Mouse (Mus musculus) neural tube, embryonic 10.5 days (tissue): Measurements from ENCODE around the gene Hspa12a.

ENCODE experiments used
- DNase-seq: peaks from one replicate; pipeline ENCODE4 v3.0.0-alpha.2; 2017; ENCODE audit warnings: low spot score; ENCODE audit errors: extremely low spot score

The Hspa12a gene

GRCm38 (mm10) chr19:58824316-58824715 is 119.1 kb downstream of the Hspa12a start:
- DNase-seq: no peak

- no peak for DNase-seq
These were observed 120.2 kb downstream of the Hspa12a start for GRCm38 (mm10) chr19:58823301-58823700.

GRCm38 (mm10) chr19:58822454-58823200 is 120.8 kb downstream of the Hspa12a start:
- DNase-seq: no peak

GRCm38 (mm10) chr19:58818571-58819415 is 124.7 kb downstream of the Hspa12a start:
- DNase-seq: no peak

GRCm38 (mm10) chr19:58817398-58817797 is 126.1 kb downstream of the Hspa12a start:
- no peak for DNase-seq

- no peak for DNase-seq
These were observed 126.9 kb downstream of the Hspa12a start for GRCm38 (mm10) chr19:58816453-58817041.

- DNase-seq: no peak
These were observed 128.1 kb downstream of the Hspa12a start for GRCm38 (mm10) chr19:58815179-58815922.

GRCm38 (mm10) chr19:58810536-58810935 is 132.9 kb downstream of the Hspa12a start:
- no peak for DNase-seq

GRCm38 (mm10) chr19:58808864-58809263 is 134.6 kb downstream of the Hspa12a start:
- DNase-seq: no peak

GRCm38 (mm10) chr19:58806364-58806763 is 137.1 kb downstream of the Hspa12a start:
- DNase-seq: peak; percentile 77

- no peak for DNase-seq
These were observed 138.2 kb downstream of the Hspa12a start for GRCm38 (mm10) chr19:58805191-58805779.

- DNase-seq: no peak
These were observed 148.3 kb downstream of the Hspa12a start for GRCm38 (mm10) chr19:58795114-58795669.

GRCm38 (mm10) chr19:58794284-58794683 is 149.2 kb downstream of the Hspa12a start, which contains the start of gene 1700019N19Rik:
Gene 1700019N19Rik, minus strand, starts transcription at chr19:58794461.
- DNase-seq: no peak

GRCm38 (mm10) chr19:58789194-58789593 is 154.3 kb downstream of the Hspa12a start:
- DNase-seq: no peak

- DNase-seq: no peak
These were observed 159.5 kb downstream of the Hspa12a start for GRCm38 (mm10) chr19:58783938-58784337.

GRCm38 (mm10) chr19:58781566-58781965 is 161.9 kb downstream of the Hspa12a start:
- DNase-seq: no peak

GRCm38 (mm10) chr19:58776461-58776860 is 167.0 kb downstream of the Hspa12a start:
- no peak for DNase-seq

GRCm38 (mm10) chr19:58767329-58767728 is 176.1 kb downstream of the Hspa12a start:
- DNase-seq: no peak

- peak; percentile 65 for DNase-seq
These were observed 180.5 kb downstream of the Hspa12a start for GRCm38 (mm10) chr19:58762848-58763541.

GRCm38 (mm10) chr19:58762316-58762715 is 181.1 kb downstream of the Hspa12a start:
- DNase-seq: no peak
